Mouse (Mus musculus) bone marrow macrophage, adult 2 months (primary cell): ENCODE results near the gene Spata32.

ENCODE experiments used
- CTCF ChIP-seq: IDR thresholded peaks from 2 replicates; pipeline ENCODE4 v1.5.1; 2012; ENCODE audit warnings: low read depth, mild to moderate bottlenecking, low read length, moderate library complexity
- POLR2A ChIP-seq: IDR thresholded peaks from 2 replicates; pipeline ENCODE4 v1.6.1; 2012; ENCODE audit warnings: mild to moderate bottlenecking, low read depth, low read length, borderline replicate concordance

DNA sequence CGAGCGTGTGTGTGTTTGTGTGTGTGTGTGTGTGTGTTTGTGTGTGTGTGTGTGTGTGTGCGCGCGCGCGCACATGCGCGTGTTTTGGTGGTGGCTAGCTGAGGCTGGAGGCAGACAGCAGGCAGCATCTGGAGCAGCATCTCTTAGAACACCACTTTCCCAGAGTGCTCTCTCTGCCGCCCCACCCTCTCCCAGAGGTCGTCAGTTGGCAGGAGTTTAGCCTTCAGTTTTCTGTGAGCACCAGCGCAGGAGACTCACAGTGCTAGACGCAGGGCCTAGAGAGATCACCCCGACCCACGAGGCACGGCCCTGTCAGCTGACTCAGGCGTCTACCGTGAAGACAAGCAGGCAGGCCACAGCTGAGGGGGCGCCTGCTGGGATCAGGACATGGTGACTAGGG lies 12.4 kb upstream of the Spata32 start:
- TF ChIP-seq CTCF (no peak), POLR2A (no peak)
